Mouse (Mus musculus): ENCODE results near the gene Gabrp.

DNA sequence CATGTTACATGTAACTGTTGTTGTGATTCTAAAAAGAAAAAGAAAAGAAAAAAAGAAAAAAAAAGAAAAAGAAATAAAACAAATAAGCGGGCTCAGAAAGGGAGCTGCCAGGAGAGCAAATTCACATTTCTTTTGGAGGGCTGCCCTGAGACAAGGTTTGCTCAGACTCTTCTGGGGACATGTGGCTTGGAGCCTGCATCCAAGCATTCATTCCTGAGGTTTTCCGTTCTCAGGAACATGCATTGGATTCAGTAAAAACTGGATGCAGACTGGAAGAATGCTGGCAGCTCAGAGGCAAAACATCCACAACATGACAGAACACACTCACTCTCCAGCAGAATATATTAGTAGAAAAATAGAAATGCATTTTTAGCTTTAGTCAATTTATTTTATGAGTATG is 14.8 kb downstream of the Gabrp start:
- TF ChIP-seq CTCF (IDR thresholded peaks at IDR 0.05; ENCODE audit: extremely low read depth, insufficient read depth, low read length), result no peak
- no peak for TF ChIP-seq POLR2A (IDR thresholded peaks at IDR 0.05; ENCODE audit: extremely low read depth, insufficient read depth, low read length)
